Mouse (Mus musculus) E14TG2a.4 (cell line): ENCODE results near the gene Spindoc.

ENCODE experiments used
- CTCF ChIP-seq: conservative IDR thresholded peaks from 2 replicates; pipeline ENCODE4 v1.5.1; 2014; ENCODE audit warnings: low read length
- POU5F1 ChIP-seq: IDR thresholded peaks from 2 replicates; pipeline ENCODE4 v1.6.1; 2014; ENCODE audit warnings: low read length, borderline replicate concordance

DNA sequence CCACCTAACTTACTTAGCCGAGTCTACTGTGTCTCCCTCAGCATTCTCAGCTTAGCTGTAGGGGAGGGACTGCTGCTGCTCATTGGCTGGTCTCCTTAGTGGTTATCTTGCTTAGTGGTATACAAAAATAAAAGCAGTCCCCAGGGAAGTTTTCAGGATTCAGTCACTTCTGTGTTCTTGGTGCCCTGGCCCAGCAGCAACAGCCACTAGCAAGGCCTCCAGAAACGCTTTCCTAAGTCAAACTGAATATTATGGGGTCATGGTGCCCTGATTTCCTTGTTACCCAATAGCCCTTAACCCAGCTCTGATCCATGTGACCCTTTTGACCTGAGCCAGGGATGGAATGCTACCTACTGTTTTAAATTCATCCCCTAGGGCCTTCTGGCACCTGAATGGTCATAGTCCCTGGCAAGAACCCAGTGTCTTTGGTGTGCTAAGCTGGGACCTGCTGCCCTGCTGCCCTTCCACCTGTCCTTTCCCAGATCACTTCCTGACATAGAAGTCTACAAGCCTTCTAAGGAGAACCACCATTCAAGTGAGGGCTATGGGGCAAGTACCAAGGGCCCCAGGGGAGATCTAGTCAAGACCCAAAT is 73.0 kb downstream of the Spindoc start:
- no peak for TF ChIP-seq CTCF
- no peak for TF ChIP-seq POU5F1
